Mouse (Mus musculus): ENCODE data around the gene Efhd2.

GRCm38 (mm10) chr4:141826060-141826459, 48.7 kb downstream of the Efhd2 start, which contains the start of gene Cela2a:
- TF ChIP-seq CTCF (IDR thresholded peaks at IDR 0.05; ENCODE audit: insufficient read depth, low read length) (no peak), POLR2A (IDR thresholded peaks at IDR 0.05; ENCODE audit: borderline replicate concordance, extremely low read depth, low read depth, low read length) (no peak)

All from lung, adult 2 months (tissue).